Mouse (Mus musculus) heart, postnatal 0 days (tissue): ENCODE results near the gene Insc.

Source experiments
- CTCF ChIP-seq: IDR thresholded peaks from 2 replicates; pipeline ENCODE4 v1.5.1; 2016; ENCODE audit warnings: antibody characterized with exemption, control low read depth, low read depth
- EP300 ChIP-seq: IDR thresholded peaks from 2 replicates; pipeline ENCODE4 v1.6.1; 2016; ENCODE audit warnings: antibody characterized with exemption, low read depth

DNA sequence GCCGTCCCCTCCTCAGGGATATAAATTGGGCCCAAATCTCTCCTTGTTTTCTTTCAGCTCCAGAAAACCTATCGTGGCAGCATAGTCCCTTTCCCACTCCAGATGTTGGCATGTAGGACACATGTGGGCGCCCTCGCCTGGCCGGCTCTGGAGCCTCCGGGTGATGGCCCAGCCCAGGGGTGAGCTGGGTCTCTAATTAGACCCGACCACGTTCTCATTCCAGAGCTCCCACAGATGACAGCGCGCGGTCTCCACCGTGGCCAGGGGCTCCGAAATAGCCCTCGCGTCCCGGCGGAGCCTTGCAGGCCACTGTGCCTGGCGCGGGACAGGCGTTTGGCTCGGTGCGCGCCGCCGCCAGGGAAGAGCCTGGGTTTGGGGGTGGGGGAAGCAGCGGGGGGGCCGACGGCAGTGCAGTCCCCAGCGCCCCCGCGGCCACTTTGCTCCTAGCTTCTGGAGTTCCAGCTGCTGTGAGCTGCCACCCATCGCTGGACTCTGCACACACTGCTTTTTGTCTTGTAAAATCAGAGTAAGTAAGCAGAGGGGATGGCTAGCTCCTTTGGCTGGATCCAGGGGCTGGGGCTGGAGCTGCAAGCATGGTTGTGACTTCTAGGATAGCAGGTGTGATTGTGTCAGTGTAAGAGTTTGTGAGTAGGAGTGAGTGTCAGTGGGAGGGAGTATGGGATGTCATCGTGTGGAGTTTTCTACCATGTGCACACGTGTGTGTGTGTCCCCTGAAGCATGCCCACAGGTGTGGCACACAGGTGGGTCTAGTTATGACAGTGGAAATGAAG is 2.2 kb downstream of the Insc start:
- TF ChIP-seq EP300 (no peak), CTCF (peak; percentile 33)
